Mouse (Mus musculus) embryonic facial prominence, embryonic 15.5 days (tissue): ENCODE measurements around the gene Ier5l. TPM values are rescaled to one million over a fixed set of nuclear protein-coding genes. Genes with fewer than 3 reads are reported as not detected.

Experiments used
- ATAC-seq: fragments of 200-750 bp; cut with Nextera tagmentation; 2 replicates; pipeline ENCODE4 v1.8.0; 2017; ENCODE audit warnings: low read depth, moderate TSS enrichment; ENCODE audit not compliant: insufficient number of reproducible peaks, low FRiP score, low TSS enrichment
- H3K27ac ChIP-seq: fragments of 300-500 bp; sonication (generic); replicated peaks from 2 replicates; pipeline ENCODE4 v1.5.1; 2015; ENCODE audit warnings: mild to moderate bottlenecking, inconsistent platforms
- H3K27me3 ChIP-seq: fragments of 300-500 bp; sonication (generic); 2 replicates; pipeline ENCODE4 v1.6.1; 2015; ENCODE audit warnings: inconsistent platforms
- H3K36me3 ChIP-seq: fragments of 300-500 bp; sonication (generic); 2 replicates; pipeline ENCODE4 v1.6.1; 2015; ENCODE audit warnings: mild to moderate bottlenecking, inconsistent platforms
- H3K4me1 ChIP-seq: fragments of 300-500 bp; sonication (generic); 2 replicates; pipeline ENCODE4 v1.6.1; 2015; ENCODE audit warnings: inconsistent platforms
- H3K4me2 ChIP-seq: fragments of 300-500 bp; sonication (generic); replicated peaks from 2 replicates; pipeline ENCODE4 v1.6.1; 2015; ENCODE audit warnings: mild to moderate bottlenecking, inconsistent platforms
- H3K4me3 ChIP-seq: fragments of 300-500 bp; sonication (generic); replicated peaks from 2 replicates; pipeline ENCODE4 v1.5.1; 2015; ENCODE audit warnings: mild to moderate bottlenecking, inconsistent platforms
- H3K9ac ChIP-seq: fragments of 300-500 bp; sonication (generic); 2 replicates; pipeline ENCODE4 v1.6.1; 2015; ENCODE audit warnings: inconsistent platforms
- H3K9me3 ChIP-seq: fragments of 300-500 bp; sonication (generic); replicated peaks from 2 replicates; pipeline ENCODE4 v1.6.1; 2016; ENCODE audit warnings: inconsistent platforms
- WGBS: fragments of 180-500 bp; shearing (Covaris S2); methylation state at CpG from one replicate; pipeline ENCODE4 v1.1.7; 2015; 5-methylcytosine and 5-hydroxymethylcytosine counted together
- polyA plus RNA-seq: library from polyadenylated mRNA; unstranded; fragments of >200 nt; fragmentation: Nextera tagmentation; extraction: Ambion mirVana; gene quantifications from 2 replicates; pipeline ENCODE4 v1.2.1, GENCODE M21; 2015

Ier5l gene
- polyA plus RNA-seq, 1 experiment from 2014 or later = 2.2 TPM

DNA sequence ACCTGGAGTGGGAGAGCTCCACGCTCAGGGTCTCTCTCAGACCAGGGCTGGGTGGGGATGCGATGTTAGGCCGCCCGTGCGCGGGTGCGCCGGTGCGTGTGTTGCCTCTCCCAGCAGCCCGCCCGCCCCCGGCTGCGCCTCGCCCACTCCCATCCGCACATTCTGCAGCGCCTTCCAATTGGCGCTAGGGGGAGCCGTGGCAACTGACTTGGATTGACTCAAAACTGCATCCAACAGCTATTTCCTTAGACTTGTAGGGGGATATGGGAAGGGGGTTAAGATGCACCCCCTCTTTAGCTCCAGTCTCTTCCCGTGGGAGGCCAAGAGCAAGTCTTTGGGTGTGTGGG lies 4.2 kb downstream of the Ier5l start:
- Histone ChIP-seq H3K36me3 (no peaks in the 10 kb centered on the region), H3K9me3 (no peaks in the 10 kb centered on the region), H3K4me3 (peak overlapping the region; percentile 69), H3K27ac (peak overlapping the region; percentile 98), H3K9ac (peak overlapping the region; percentile 62), H3K27me3 (no peaks in the 10 kb centered on the region), H3K4me1 (peaks cover 48% of the 10 kb centered on the region), H3K4me2 (peak overlapping the region; percentile 97)
- WGBS = 0% methylated on average over 19 of the region's 19 CpGs
- ATAC-seq = peak; percentile 19; the same call in 1 of the 2 replicates

DNA sequence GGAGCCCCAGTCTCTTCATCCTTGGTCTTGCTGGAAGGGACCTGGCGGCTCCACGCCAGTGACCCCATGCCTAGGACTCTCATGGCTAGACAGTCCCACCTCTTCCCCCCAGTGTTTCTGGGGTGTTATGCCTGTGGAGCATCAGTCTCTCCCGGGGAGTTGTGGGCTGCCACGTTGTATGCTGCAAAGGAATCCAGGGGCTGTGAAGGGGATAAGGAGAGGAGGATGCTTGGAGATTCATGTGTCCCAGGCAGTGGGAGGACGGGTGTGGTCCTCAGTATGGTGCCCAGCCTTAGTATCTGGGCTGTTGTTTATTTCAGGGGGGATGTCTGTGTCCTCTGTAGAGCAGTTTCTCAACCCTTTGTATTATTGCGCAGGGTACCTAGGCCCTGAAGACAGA lies 5.0 kb downstream of the Ier5l start:
- Histone ChIP-seq H3K27me3 (no peaks in the 10 kb centered on the region), H3K9ac (no peak overlapping the region), H3K4me3 (peak overlapping the region; percentile 69; the same call in 1 of the 2 replicates), H3K36me3 (no peaks in the 10 kb centered on the region), H3K9me3 (no peaks in the 10 kb centered on the region), H3K27ac (no peak overlapping the region), H3K4me2 (peak overlapping the region; percentile 97), H3K4me1 (peaks cover 48% of the 10 kb centered on the region)
- no peak for ATAC-seq
- 47% methylated on average over 6 of the region's 6 CpGs for WGBS

- Histone ChIP-seq H3K36me3 (no peaks in the 10 kb centered on the region), H3K4me1 (peaks cover 60% of the 10 kb centered on the region)
Measured at GRCm38 (mm10) chr2:30466787-30467186, 7.2 kb downstream of the Ier5l start.

GRCm38 (mm10) chr2:30464411-30464810 lies 9.6 kb downstream of the Ier5l start:
- no peak overlapping the region for H3K9ac ChIP-seq
- H3K4me1 ChIP-seq = peaks cover 39% of the 10 kb centered on the region
- H3K27ac ChIP-seq = peak overlapping the region; percentile 85
- 54% methylated on average over 5 of the region's 5 CpGs for WGBS
- peak overlapping the region; percentile 37 for H3K4me3 ChIP-seq
- H3K9me3 ChIP-seq = no peaks in the 10 kb centered on the region
- ATAC-seq = no peak
- H3K27me3 ChIP-seq = no peaks in the 10 kb centered on the region
- peak overlapping the region; percentile 56 for H3K4me2 ChIP-seq
- H3K36me3 ChIP-seq = no peaks in the 10 kb centered on the region

More at GRCm38 (mm10) chr2:30466787-30467186, 7.2 kb downstream of the Ier5l start:
- no peak for ATAC-seq
- Histone ChIP-seq H3K9ac (no peak overlapping the region), H3K9me3 (no peaks in the 10 kb centered on the region), H3K27me3 (no peaks in the 10 kb centered on the region), H3K27ac (0 out of 2 replicates have a peak overlapping the region, but pooled peaks have one; percentile 1), H3K4me2 (no peak overlapping the region), H3K4me3 (no peak overlapping the region)
- WGBS = 54% methylated on average over 4 of the region's 4 CpGs

GRCm38 (mm10) chr2:30463904-30464330 lies 10.1 kb downstream of the Ier5l start:
- peak; percentile 84 for ATAC-seq
- peak overlapping the region; percentile 37 for H3K4me3 ChIP-seq
- WGBS = under 1% methylated on average over 9 of the region's 9 CpGs

DNA sequence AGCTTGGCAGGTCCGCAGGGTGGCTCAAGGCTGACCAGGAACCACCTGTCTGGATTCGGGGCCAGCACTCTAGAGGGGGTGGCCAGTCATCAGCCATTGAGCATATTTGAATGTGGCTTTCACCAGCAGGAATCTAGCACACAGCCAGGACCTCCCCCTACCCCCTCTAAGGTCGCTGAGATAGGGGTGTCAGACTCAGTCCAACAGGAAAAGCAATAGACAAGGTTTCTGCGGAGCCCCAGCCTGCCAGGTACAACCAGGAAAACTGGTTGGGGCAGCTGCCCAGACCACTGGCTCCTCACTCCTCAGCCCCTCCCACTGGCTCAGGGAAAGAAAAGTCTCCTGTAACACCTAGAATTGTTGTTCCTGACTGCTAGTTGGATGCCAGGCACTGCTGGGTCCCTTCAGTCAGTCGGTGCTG lies 10.7 kb downstream of the Ier5l start:
- ATAC-seq = peak; percentile 29; the same call in 1 of the 2 replicates
- WGBS = 19% methylated on average over 5 of the region's 5 CpGs
- Histone ChIP-seq H3K4me2 (peak overlapping the region; percentile 56), H3K4me3 (peak overlapping the region; percentile 37), H3K9me3 (no peaks in the 10 kb centered on the region), H3K36me3 (0 out of 2 replicates have a peak, but pooled peaks cover 6% of the 10 kb centered on the region), H3K9ac (no peak overlapping the region), H3K27me3 (no peaks in the 10 kb centered on the region), H3K4me1 (peaks cover 31% of the 10 kb centered on the region), H3K27ac (peak overlapping the region; percentile 85)

More at GRCm38 (mm10) chr2:30463904-30464330, 10.1 kb downstream of the Ier5l start:
- H3K27ac ChIP-seq = peak overlapping the region; percentile 85
- peak overlapping the region; percentile 56 for H3K4me2 ChIP-seq
- peak overlapping the region; percentile 19; the same call in 1 of the 2 replicates for H3K9ac ChIP-seq
- H3K36me3 ChIP-seq = 0 out of 2 replicates have a peak, but pooled peaks cover 5% of the 10 kb centered on the region
- no peaks in the 10 kb centered on the region for H3K27me3 ChIP-seq
- peaks cover 35% of the 10 kb centered on the region for H3K4me1 ChIP-seq
- H3K9me3 ChIP-seq = no peaks in the 10 kb centered on the region

- no peak overlapping the region for H3K27ac ChIP-seq
- no peaks in the 10 kb centered on the region for H3K9me3 ChIP-seq
- no peak overlapping the region for H3K4me3 ChIP-seq
- 0 out of 2 replicates have a peak, but pooled peaks cover 6% of the 10 kb centered on the region for H3K36me3 ChIP-seq
- peaks cover 26% of the 10 kb centered on the region for H3K4me1 ChIP-seq
- no peak overlapping the region for H3K9ac ChIP-seq
- WGBS = 88% methylated on average over 6 of the region's 6 CpGs
- ATAC-seq = no peak
- no peak overlapping the region for H3K4me2 ChIP-seq
- H3K27me3 ChIP-seq = no peaks in the 10 kb centered on the region
Measured at GRCm38 (mm10) chr2:30459241-30459640, 14.8 kb downstream of the Ier5l start.

GRCm38 (mm10) chr2:30458349-30458748 lies 15.7 kb downstream of the Ier5l start:
- no peak overlapping the region for H3K9ac ChIP-seq

GRCm38 (mm10) chr2:30456104-30456980 lies 17.7 kb downstream of the Ier5l start:
- H3K4me3 ChIP-seq = no peak overlapping the region
- no peak for ATAC-seq
- H3K9me3 ChIP-seq = no peaks in the 10 kb centered on the region
- H3K27me3 ChIP-seq = no peaks in the 10 kb centered on the region
- WGBS = 67% methylated on average over 13 of the region's 13 CpGs
- H3K9ac ChIP-seq = no peak overlapping the region
- H3K4me1 ChIP-seq = peaks cover 12% of the 10 kb centered on the region; the same call in 1 of the 2 replicates
- H3K36me3 ChIP-seq = 0 out of 2 replicates have a peak, but pooled peaks cover 6% of the 10 kb centered on the region
- no peak overlapping the region for H3K27ac ChIP-seq
- H3K4me2 ChIP-seq = no peak overlapping the region

More at GRCm38 (mm10) chr2:30458349-30458748, 15.7 kb downstream of the Ier5l start:
- Histone ChIP-seq H3K27me3 (no peaks in the 10 kb centered on the region), H3K4me3 (no peak overlapping the region), H3K27ac (0 out of 2 replicates have a peak overlapping the region, but pooled peaks have one; percentile 22), H3K4me1 (peaks cover 17% of the 10 kb centered on the region), H3K4me2 (no peak overlapping the region), H3K36me3 (0 out of 2 replicates have a peak, but pooled peaks cover 6% of the 10 kb centered on the region), H3K9me3 (no peaks in the 10 kb centered on the region)
- whole genome bisulfite sequencing = 72% methylated on average over 6 of the region's 6 CpGs
- no peak for ATAC-seq

- no peak for ATAC-seq
- Histone ChIP-seq H3K4me3 (no peak overlapping the region), H3K36me3 (peaks cover 21% of the 10 kb centered on the region), H3K4me2 (no peak overlapping the region), H3K9me3 (peaks cover 7% of the 10 kb centered on the region; the same call in 1 of the 2 replicates), H3K27ac (no peak overlapping the region), H3K27me3 (no peaks in the 10 kb centered on the region), H3K4me1 (peaks cover 12% of the 10 kb centered on the region; the same call in 1 of the 2 replicates), H3K9ac (no peak overlapping the region)
- 86% methylated on average over 5 of the region's 5 CpGs for WGBS
Measured at GRCm38 (mm10) chr2:30454587-30454986, 19.4 kb downstream of the Ier5l start.

GRCm38 (mm10) chr2:30453570-30453969 lies 20.4 kb downstream of the Ier5l start:
- WGBS = 87% methylated on average over 3 of the region's 3 CpGs
- H3K27ac ChIP-seq = no peak overlapping the region

More at GRCm38 (mm10) chr2:30453570-30453969, 20.4 kb downstream of the Ier5l start:
- H3K4me2 ChIP-seq = no peak overlapping the region
- H3K27me3 ChIP-seq = no peaks in the 10 kb centered on the region
- peaks cover 7% of the 10 kb centered on the region; the same call in 1 of the 2 replicates for H3K9me3 ChIP-seq
- H3K4me1 ChIP-seq = peaks cover 12% of the 10 kb centered on the region; the same call in 1 of the 2 replicates
- no peak overlapping the region for H3K9ac ChIP-seq
- no peak overlapping the region for H3K4me3 ChIP-seq
- ATAC-seq = no peak
- peaks cover 22% of the 10 kb centered on the region for H3K36me3 ChIP-seq
